Mouse (Mus musculus) adrenal gland, postnatal 25 days (tissue): ENCODE measurements around the gene Rap2b. TPM values are rescaled to one million over a fixed set of nuclear protein-coding genes. Genes with fewer than 3 reads are reported as not detected.

Source experiments
- DNase-seq: peaks from one replicate; pipeline ENCODE4 v3.0.0; 2021; ENCODE audit warnings: mixed read lengths
- total RNA-seq: library from RNA; stranded (reverse); gene quantifications from 2 replicates; pipeline ENCODE4 v1.2.3, GENCODE M21; 2021

The Rap2b gene
- total RNA-seq, 1 experiment from 2014 or later, result 5.8 TPM

DNA sequence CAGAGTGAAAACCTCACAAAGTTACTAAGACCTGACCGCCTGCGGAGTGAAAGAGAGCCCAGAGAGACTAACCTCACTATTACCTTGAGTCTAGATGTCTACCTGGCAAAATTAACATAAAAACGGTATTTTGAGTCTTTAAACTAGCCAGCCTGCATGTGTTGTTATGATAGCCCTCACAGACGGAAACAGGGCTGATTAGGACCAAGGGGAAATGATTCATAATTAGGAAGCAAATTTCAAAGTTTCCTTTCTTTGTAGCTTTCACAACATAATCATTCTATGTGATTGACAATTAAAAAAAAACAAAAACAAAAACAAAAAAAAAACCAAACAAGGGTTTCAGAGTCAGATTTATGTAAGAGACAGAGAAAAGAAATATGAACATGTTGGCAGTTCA lies 24.9 kb downstream of the Rap2b start:
- DNase-seq, result no peak

GRCm38 (mm10) chr3:61391564-61391963 lies 30.1 kb downstream of the Rap2b start:
- no peak for DNase-seq

GRCm38 (mm10) chr3:61392881-61393280 lies 31.4 kb downstream of the Rap2b start:
- no peak for DNase-seq

GRCm38 (mm10) chr3:61393520-61393919 lies 32.1 kb downstream of the Rap2b start:
- no peak for DNase-seq

DNA sequence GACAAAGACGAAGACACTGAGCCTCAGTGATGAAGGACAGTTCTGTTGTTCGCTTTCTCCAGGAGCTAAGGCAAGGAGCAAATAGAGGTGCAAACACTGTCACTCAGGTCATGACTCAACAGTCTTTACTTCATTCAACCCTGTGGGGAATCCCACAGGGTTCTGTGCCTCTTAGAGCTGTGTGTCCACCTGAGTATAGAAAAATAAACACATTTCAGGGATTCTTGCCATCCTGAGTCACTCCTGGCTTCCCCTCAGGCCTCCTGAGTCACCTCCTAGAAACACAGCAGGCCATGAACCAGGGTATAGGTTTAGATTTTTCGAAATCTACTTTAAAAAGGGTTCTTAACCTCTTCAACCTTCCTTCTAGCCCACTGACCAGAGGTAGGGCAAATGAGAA lies 33.9 kb downstream of the Rap2b start:
- no peak for DNase-seq

DNA sequence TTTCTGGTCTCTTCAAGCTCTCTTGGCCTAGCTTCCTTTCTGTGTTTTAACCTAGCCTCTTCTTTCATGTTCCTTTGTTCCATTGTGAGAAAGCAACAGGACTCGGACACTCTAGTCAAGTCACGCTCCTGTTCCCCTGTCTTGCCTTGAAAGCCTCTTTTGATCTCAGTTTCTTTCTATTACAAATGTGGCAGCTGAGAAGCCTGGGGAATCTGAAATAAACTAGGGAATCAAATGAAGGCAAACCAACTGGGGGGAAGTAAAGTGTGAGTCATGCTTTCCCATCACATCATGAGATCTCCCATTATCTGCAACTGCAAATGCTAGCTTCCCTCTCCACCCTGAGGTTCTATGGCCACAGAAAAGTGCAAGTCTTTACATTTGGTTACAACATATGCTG lies 35.3 kb downstream of the Rap2b start:
- no peak for DNase-seq

DNA sequence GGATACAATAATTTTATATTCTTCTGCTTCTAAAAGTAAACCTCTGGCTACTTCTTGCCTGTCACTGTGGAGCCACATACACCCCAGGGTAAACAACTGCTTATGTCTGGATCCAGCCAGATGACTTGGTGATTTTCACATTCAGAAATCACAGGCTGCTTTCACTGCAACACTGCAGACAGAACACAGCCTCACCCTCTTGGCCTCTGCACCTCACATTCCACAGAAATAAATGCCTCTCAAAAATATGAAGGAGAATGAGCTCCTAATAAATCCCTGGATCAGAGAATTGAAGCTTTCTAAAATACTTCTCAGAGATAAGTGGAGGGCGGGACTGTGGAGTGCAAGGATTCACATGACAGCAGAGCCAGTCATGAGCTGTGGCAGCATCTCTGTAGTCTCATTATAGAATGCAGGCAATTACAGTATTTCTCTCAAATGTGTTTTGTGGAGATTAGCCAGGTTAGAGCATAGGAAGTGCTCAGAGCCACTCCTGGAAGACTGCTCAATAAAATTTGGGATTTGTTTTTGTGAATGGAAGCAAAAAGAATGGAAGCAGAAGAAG lies 39.5 kb downstream of the Rap2b start:
- no peak for DNase-seq

GRCm38 (mm10) chr3:61406921-61407320 lies 45.5 kb downstream of the Rap2b start:
- no peak for DNase-seq

DNA sequence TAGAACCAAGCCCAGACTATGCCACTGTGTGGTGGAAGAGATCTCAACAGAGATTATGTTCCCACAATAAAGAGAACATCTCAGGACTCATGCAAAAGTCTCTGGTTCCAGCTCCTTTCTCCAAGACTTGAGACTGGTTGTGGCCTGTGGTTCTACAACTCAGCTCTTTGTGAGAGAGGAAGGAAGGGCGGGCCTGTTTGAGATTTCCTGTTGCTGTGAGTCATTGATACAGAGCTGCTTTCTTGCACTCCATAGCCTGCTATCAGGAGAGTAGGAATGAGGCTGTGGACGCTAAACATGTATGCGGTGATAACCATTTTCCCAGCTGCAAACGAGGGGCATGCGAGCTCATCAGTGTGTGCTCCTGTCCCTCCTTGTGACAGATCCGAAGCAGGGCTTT lies 48.2 kb downstream of the Rap2b start:
- DNase-seq, result no peak

DNA sequence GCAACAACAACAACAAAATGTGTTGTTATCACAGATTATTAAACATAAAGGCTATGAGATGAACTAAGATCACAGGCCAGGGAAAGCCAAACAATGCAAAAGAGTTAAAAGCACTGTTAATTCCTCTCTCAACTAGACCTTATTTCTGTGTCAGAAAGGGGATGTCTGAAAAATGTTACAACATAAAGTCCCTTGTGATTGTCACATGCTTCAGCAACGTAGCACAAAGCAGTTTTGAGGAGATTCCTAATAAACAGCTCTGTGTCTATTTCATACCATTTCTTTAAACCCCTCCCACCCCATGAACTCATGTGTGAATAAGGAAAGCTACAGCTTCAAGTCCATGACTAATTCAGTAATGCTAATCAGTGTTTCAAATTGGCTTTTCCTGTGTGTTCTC lies 54.4 kb downstream of the Rap2b start:
- no peak for DNase-seq

Other genes with a start within 250 kb of the Rap2b start
- gene B430305J03Rik, start 4.3 kb downstream of the Rap2b start, total RNA-seq, result 0.09 TPM in 1 of 2 replicates, not detected in the other